Mouse (Mus musculus) thymus, adult 18-20 months (tissue): ENCODE data around the gene Cela1.
A peak's percentile ranks its signal among the peaks of the same experiment; 100 is the strongest.

ENCODE experiments used
- DNase-seq, 2 experiments: peaks; one replicate each; pipeline ENCODE4 v3.0.0; 2022; ENCODE audit warnings: mixed read lengths in 2 of 2

The Cela1 gene

DNA sequence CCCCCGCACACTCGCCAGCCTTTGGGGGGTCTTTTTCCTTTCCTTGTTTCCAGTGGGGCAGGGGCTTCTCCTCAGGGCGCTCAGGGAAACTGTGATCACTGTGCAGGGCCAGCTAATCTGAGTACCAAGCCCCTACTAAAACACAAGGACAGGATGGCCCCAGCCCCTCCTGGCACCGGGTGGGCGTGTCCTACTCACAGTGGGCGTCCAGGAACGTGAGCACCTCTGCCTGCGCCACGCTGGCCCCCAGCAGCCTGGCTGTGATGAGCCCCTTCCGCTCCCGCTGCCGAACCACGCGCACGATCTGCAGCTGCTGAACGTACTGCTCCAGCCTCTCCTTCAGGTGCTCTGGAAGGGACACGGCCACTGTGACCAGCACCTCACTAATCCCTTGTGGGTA, 16.2 kb upstream of the Cela1 start:
- peak in 1 of 2 experiments; percentile 11 for DNase-seq

DNA sequence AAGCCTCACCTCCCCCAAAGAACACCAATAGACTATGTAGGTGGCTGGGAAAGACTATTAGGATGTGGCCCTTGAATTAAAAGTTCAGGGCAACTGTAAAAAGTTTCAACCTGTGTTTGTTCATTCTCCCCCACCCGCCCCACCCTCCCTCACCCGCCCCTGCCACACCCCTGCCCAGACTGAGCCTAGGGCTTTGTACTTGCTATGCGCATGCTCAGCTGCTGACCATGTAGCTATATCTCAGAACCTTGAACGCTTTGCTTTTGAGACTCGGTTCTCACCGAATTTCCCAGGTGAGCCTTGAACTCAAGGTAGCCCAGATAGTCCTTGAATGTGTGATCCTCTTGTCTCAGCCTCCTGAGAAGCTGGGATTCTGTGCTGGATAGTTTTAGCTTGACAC, 14.1 kb upstream of the Cela1 start:
- DNase-seq = no peak

DNA sequence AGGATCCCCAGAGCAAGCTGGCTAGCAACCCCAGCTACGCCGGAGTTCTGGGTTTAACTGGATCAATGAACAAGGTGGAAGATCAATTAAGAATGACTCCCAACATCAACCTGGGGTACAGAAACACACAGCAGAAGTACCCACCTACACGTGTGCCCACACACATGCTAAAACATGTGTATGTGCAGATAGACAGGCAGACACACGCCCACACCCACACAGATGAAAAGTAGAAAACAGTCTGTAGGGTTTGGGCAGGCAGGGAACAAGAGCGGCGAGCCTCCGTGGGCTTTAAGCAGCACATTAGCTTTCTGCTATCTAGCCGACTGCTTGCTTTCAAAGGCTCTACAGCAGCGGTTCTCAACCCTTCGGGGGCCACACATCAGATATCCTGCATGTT, 13.4 kb upstream of the Cela1 start:
- no peak for DNase-seq

DNA sequence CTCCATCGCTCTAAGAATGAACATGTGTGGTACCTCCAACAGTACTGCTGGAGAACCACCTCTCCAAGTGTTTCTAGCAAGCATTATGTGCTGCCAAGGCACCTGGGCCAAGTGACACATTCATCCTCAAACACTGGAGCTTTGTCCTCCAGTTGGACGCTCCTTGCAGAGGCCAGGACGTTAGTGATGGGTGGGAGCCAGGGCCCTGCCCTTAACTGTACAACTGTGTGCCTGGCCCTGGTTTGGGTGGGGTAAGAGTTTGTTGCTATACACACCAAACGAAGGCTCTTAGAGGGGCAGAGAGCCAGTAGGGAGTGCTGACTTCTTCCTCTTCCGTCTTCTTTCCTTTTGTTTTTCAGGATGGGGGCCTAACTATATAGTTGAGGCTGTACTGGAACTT, 12.7 kb upstream of the Cela1 start:
- DNase-seq = no peak

DNA sequence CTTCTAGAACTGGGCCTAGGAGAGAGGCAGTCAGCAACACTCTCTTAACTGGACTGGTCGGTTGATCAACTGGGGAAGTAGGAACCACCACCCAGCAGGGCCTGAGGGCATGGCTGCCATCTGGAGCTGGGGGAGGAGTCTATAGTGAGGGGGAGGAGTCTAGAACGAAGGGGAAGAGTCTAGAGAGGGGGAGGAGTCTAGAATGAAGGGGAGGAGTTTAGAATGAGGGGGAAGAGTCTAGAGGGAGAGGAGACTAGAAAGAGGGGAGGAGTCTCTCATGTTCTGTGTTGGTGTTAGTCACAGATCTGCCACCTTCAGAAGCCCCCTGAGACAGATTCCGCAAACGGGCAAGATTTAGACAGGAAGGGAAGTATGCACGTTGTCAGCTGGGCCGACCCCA, 11.7 kb upstream of the Cela1 start:
- DNase-seq = no peak

DNA sequence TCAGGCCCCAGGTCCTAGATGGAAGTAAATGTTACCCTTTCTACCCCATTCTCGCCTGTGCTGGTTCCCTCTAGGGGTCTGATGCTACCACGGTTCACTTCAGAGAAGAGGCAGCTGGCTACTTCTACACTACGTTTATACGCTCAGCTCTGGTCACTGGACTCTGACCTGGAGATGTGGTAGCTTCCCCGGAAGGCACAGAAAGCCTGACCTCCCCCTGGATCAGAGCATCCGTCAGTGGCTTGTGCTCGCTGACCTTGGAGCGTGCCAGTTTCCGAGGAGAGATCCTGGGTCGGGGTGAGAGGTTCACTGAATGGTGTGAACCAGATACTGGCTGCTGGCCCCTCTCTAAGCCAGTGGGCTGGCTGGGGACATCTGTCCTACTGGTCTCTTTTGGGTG, 10.4 kb upstream of the Cela1 start:
- no peak for DNase-seq

DNA sequence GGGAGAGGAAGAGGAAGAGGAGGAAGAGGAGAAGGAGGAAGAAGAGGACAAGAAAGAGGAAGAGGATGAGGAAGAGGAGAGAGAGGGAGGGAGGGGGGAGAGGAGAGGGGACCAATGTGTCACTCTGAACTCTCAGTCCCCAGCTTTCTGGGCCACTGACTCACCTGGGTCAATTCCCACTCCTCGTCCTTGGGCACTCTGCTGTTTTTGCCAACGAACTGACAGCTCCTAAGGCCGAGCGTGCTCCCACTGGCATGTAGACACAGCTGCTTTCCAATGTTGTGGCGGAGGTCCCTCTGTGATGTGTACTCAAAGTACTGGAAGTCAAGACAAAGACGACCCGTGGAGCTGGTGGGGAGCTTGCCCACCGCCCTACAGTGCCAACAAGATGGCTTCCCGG, 6.7 kb upstream of the Cela1 start:
- DNase-seq = no peak

DNA sequence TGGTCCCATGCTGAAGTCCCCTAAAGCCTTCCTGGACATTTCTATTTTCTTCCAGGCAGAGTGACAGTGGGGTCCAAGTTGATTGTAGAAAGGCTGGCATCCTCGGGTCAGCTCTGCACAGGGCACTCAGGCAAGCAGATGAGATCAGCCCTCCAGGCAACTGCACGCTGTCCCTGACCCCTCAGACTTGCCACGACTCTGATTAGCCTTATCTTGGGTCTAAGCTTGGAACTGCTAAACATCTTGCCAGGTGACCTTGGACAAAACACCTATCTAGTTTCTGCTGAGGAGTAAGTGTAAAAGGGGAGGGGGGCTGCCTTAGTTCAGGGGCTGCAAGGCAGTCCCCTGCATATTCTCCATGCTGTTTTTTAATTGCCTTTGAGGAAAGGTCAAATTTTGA, 4.3 kb upstream of the Cela1 start:
- no peak for DNase-seq

DNA sequence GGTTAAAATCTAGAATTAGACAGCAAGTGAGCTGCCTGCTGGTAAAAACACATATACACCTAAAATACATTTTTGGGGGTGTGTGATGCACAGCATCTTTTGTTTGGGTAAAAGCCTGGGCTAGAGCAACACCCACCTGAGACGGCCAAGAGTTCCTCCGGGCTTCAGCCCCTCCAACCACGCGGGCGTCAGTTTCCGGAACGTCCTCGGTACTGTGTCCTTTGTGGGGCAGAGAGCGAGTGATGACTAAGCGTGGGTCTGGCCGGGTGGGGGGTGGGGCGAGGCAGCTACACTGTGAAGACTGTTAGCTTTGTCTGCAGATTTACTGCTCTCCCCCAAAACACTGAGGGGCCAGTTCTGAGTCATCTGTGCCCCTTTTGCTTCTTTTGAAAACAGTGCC, 732 bp downstream of the Cela1 start:
- peak in 1 of 2 experiments; percentile 39 for DNase-seq

DNA sequence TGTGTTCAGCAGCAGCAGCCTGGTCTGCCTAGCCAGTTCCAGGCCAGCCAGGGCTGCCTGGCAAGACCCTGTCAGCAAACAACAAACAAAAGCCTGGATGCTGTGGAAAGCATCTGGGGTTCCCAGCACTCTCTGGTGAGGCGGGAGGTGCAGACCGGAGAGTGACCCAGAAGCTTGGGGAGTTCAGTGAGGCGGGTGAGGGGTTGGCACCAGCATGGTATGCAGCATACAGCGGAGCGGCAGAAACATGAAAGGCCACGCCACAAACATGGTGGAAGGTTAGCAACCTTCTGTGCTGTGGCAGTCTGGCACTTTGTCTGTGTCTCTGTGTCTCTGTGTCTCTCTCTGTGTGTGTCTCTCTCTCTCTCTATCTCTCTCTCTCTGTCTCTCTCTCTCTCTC, 1.3 kb downstream of the Cela1 start:
- no peak for DNase-seq

DNA sequence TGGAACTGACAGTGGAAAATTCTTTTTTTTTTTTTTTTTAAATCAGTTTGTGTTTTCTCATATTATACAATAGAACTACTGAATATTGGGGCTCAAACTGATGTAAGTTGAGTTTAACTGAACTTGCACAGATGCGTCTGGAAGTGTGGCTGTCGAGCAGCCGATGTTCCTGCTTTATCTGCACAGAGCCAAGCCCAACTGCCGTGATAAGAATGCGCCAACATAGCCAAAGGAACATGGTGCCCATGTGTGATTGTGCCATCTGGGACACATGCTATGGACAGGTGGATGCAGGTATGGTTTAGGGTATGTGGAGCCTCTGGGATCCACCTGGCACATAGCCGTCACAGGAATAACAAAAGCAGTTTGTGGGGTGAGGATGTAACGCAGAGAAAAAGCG, 1.9 kb downstream of the Cela1 start:
- no peak for DNase-seq

DNA sequence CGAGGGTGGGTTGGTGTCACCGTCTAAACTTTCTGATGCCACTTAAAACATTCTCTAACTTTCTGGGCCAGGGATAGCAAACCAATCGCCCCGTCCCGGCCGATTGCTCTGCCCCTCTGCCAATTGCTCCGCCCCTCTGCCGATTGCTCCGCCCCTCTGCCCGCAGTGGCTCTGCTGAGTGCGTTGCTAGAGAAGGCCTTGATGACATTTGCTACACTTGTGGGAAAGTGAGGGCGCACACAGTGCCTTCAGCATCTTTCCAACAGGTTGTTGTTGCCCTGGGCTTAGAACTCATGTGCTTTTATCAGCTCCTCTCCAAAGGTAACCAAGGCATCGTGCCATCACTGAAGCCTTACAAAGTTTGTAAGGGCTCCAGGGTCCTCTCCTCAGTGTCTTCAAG, 2.5 kb downstream of the Cela1 start:
- DNase-seq = no peak

DNA sequence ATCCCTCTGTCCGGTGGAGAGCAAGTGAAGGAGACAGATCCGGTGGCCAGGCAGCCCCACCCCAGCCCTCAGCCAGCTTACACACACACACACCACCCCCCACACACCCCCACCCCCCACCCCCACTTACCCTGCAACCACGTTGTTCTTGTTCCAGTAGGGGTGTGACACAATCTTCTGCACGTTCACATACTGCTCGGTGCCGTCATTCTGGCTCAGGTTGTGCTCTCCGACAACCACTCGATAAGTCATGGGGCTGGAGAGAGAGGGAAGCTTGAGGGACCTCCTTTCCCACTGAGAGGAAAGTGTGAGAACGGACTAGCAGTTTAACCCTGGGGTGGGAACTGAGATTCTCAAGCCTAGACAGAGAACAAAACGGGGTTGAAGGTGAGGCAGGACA, 3.3 kb downstream of the Cela1 start:
- no peak for DNase-seq

DNA sequence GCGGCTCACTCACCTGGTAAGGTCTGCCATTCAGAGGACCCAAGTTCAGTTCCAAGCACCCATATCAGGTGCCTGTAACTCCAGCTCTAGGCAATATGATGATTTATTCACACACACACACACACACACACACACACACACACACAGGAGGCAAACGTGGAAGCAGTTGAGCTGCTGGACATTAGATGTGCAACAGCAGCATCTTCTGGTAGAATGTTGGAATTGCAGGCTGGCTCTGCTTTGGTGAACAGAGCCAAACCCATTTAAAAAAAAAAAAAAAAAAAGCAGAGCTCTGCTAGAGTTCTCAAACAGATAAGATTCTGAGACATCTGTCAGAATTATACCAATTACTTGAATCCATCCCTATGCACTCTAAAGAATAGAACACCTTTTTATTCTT, 4.7 kb downstream of the Cela1 start:
- DNase-seq = peak; percentile 46 to 66

DNA sequence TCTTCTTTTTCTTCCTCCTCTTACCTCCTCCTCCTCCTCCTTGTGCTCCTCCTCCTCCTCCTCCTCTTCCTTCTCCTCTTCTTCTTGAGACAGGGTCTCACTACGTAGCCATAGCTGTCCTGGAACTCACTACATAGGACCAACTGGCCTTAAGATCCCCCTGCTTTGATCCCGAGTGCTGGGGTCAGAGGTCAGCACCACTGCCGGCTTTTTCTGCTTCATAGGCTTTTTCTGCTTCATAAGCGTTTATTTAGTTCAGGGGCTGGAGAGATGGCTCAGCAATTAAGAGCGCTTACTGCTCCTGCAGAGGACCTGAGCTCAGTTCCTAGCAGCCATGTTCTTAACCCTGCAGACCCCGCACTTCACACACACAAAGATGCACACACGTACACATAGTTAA, 6.0 kb downstream of the Cela1 start:
- no peak for DNase-seq

DNA sequence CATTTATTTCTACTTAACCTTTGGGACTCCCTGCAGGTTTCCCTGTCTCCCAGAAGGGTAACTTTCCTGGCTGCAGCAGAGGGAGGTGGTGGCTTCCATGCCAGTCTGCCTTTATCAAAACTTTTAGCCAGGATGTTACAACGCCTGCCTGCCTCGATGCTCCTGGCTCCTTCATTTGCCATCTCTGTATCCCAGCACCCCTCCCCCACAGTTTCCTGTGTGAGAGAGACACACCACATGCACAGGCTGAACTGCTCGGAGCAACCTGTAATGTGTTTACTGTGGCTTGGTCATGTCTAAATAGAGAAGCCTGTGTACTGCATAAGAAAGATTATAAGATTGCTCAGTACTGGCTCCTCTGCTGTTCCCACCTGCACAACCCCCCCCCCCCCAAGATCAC, 7.3 kb downstream of the Cela1 start:
- no peak for DNase-seq

DNA sequence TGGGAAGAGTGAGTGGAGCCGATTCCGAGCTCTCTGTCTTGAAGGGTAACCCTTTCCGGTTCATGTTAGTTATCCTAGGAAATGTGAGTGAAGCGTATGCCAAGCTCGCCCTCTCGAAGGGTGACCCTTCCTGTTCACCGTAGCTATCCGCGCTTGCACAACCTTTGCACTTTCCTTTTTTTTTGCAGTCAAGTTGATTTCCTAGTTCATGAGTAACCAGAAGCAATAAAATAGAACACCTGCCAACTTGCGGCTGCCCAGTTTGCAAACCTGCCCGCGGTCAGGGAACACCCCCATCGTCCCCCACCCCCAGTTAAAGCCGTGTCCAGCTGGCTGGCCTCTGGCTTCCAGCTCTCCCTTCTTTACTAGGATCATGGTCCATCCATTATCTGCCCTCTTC, 8.7 kb downstream of the Cela1 start:
- no peak for DNase-seq

DNA sequence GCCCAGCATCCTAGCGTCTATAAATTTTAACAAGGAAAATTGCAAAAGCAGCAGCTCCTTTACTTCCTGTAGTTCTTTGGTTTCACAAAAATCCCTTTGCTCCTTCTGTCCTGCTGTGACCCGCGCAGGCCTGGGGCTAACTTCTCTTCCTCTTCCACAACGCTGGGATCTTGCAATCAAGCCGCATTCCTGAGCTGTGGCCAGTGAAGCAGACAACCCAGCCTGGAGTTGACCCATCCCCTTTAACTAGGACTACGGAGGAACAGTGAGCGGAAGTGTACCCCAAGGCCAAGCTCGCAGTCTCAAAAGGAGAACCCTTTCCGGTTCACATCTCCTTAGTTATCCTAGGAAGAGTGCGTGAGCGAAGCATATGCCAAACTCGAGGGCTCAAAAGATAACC, 9.1 kb downstream of the Cela1 start:
- DNase-seq = no peak

DNA sequence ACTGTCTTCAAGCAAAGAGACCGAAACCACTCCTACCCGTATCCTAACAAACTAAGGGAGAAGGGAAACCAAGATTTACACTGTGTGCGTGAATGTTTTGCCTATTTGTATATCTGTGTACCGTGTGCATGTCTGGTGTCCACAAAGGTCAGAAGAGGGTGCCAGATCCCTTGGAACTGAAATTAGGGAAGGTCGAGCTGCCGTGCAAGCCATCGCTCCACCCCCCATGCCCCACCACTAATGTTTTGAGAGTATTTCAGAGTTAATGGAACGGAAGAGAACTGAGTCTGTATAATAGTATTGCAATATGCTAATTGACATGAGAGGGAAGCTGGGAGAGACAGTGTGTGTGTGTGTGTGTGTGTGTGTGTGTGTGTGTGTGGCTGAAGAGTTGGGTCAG, 10.0 kb downstream of the Cela1 start:
- DNase-seq = no peak

DNA sequence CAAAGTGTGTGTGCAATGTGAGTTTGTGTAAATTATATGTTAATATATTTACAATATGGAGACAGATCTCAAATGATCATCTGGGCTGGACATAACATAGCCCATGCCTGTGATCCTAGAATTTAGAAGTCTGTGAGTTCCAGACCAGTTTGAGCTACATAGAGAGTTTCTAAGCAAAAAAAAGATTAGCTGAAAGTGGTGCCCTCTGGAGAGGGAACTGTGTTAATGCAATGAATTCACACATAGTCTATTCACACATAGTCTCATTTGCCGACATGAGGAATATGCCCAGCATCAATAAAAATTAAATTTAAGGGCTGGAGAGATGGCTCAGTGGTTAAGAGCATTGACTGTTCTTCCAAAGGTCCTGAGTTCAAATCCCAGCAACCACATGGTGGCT, 11.2 kb downstream of the Cela1 start:
- no peak for DNase-seq

DNA sequence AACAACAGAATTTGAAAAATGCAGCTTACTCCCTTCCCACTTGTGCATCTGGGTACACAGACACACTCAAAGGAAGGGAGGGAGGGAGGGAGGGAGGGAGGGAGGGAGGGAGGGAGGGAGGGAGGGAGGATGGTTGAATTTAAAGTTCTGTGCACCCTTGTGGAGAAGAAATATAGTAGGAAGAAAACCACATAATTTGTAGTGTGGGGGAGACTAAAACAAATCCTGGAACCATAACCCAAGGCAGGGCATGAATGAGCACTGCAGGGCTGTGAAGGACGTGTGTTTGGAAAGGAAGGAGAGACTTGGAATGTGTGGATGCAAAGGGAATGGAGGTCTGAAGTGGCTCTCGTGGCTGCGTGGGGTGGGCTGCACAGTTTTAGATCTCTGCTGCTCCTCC, 12.2 kb downstream of the Cela1 start:
- no peak for DNase-seq

DNA sequence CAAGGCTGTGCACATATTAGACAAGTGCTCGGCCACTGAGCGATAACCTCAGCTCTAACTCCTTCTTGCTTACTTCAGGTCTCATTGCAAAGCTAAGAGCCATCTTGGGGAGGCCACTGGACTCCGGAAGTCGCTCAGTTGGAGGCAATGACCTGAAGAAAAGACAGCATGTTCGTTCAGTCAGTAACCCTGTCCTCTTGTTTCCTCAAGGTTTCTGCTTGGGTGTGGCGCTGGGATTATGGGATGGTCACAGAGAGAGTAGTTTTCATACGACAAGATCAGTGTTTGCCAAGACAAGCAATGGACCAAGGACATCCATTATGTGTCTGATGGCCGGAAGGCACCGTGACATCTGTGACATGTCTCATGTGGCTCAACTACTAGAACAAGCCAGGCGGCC, 13.2 kb downstream of the Cela1 start:
- no peak for DNase-seq

DNA sequence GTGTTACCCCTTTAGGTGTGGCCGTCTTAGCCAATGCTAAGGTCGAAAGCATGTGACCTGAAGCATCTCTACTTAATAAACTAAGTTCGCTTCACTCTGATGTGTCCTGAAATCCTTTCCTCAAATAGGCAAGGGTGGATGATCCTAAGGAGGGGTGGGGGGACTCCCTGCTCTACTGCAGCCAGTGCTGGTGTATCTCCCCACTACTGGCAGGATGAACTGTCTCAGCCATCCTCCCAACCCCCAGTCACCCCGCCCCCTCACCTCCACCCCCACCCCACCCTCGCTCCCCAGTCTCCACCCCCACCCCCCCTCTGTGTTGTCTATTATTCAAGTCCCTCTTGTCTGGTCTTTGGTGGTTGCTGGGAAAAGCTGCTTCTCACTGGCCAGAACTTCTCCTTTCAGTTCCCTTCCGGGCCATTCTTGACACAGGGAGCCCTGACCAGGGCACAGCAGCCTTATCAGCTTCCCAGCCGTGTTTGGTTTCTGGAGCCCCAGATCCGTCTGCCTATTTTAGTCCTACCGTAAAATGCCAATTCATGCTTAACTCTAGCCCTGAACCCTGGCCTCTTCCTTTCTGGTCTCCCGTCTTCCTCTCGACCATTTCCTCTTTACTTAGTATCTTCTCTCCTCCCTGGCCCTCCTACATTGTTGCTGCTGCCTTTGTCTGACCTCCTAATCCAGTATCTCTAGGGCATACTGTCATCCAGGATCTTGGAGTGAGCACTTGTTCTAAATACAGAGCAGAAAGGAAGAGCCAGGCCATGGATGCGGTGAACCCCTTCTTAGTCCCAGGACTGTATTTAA, 13.9 kb downstream of the Cela1 start:
- DNase-seq = no peak

DNA sequence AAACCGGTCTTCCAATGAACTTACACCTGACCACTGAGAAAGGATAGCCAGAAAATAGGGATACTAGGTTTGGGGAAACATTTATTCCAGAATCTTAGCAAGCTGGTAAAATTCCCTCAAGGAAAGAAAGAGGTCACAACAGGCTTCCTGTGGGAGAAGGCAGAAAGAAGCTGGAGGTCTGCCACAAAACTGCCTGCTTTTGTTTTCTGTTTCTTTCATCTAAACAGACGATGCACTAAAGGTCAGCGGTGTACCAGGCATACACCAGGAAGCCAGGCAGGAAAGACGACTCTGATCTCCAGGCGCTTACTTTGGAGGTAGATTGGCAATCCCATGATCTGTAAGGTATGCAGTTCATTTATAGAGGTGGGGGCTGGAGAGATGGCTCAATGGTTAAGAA, 16.9 kb downstream of the Cela1 start:
- no peak for DNase-seq

DNA sequence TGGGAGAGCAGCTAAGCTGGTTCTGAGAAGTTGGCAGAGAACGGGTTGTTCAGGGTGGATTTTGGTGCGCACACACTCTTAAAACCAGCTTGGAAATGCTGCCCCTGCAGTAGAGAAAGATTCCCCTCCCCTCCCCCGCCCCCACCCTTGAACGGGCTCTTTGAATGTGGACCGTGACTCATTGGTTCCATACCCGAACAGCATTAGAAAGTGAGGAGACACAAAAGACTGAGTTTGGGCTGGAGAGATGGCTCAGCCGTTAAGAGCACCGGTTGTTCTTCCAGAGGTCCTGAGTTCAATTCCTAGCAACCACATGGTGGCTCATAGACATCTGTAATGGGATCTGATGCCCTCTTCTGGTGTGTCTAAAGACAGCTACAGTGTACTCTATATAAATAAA, 17.7 kb downstream of the Cela1 start:
- no peak for DNase-seq

DNA sequence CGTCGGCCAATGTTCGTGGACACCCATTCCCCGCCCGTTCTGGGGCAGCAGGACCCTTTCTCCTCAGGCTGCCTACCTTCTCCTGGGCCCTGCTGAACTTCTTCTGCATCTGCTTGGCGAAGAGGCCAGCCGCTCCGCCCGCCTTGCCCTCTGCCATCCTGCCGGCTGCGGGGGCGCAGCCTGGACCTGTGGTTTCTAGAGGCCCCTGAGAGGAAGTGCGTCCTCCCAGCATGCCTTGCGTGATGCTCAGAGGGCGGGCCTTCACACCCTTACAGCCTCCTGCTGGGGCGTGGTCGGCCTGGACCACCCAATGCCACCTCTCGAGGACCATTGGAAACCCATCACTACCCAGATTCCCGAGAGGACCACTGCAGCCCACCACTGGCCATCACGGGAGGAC, 18.4 kb downstream of the Cela1 start, which contains the start of gene Bin2:
Gene Bin2, minus strand, starts transcription at position 217 of the 400 bp plus-strand sequence.
- DNase-seq = peak; percentile 82 to 89
